Mouse (Mus musculus) embryonic facial prominence, embryonic 10.5 days (tissue): ENCODE measurements around the gene Il5ra. TPM values are rescaled to one million over a fixed set of nuclear protein-coding genes. Genes with fewer than 3 reads are reported as not detected.

ENCODE experiments used
- DNase-seq: peaks from one replicate; pipeline ENCODE4 v3.0.0-alpha.2; 2017; ENCODE audit warnings: low spot score
- H3K27ac ChIP-seq: fragments of 300-500 bp; sonication (generic); replicated peaks from 2 replicates; pipeline ENCODE4 v1.5.1; 2016; ENCODE audit warnings: mild to moderate bottlenecking
- H3K27me3 ChIP-seq: fragments of 300-500 bp; sonication (generic); replicated peaks from 2 replicates; pipeline ENCODE4 v1.6.1; 2016; ENCODE audit warnings: low read depth, mild to moderate bottlenecking; ENCODE audit not compliant: poor library complexity, severe bottlenecking
- H3K36me3 ChIP-seq: fragments of 300-500 bp; sonication (generic); replicated peaks from 2 replicates; pipeline ENCODE4 v1.6.1; 2016; ENCODE audit warnings: mild to moderate bottlenecking, moderate library complexity
- H3K4me1 ChIP-seq: fragments of 300-500 bp; sonication (generic); 2 replicates; pipeline ENCODE4 v1.6.1; 2016
- H3K4me3 ChIP-seq: fragments of 300-500 bp; sonication (generic); 2 replicates; pipeline ENCODE4 v1.5.1; 2016; ENCODE audit warnings: mild to moderate bottlenecking, moderate library complexity
- H3K9me3 ChIP-seq: fragments of 300-500 bp; sonication (generic); 2 replicates; pipeline ENCODE4 v1.6.1; 2016; ENCODE audit warnings: mild to moderate bottlenecking
- WGBS: fragments of 180-500 bp; shearing (Covaris S2); methylation state at CpG from one replicate; pipeline ENCODE4 v1.1.7; 2016; 5-methylcytosine and 5-hydroxymethylcytosine counted together
- polyA plus RNA-seq: library from polyadenylated mRNA; unstranded; fragments of >200 nt; fragmentation: Nextera tagmentation; extraction: Ambion mirVana; gene quantifications from 2 replicates; pipeline ENCODE4 v1.2.1, GENCODE M21; 2016

The Il5ra gene
- polyA plus RNA-seq, 1 experiment from 2014 or later: not detected

GRCm38 (mm10) chr6:106727703-106728102 lies 21.1 kb downstream of the Il5ra start:
- Histone ChIP-seq H3K4me3 (no peak overlapping the region), H3K27ac (no peak overlapping the region), H3K9me3 (no peaks in the 10 kb centered on the region), H3K27me3 (no peaks in the 10 kb centered on the region), H3K4me1 (no peaks in the 10 kb centered on the region), H3K36me3 (no peaks in the 10 kb centered on the region)
- WGBS: 79% methylated on average over 1 of the region's 1 CpGs
- no peak for DNase-seq

GRCm38 (mm10) chr6:106726078-106726477 lies 22.8 kb downstream of the Il5ra start:
- Histone ChIP-seq H3K27me3 (no peaks in the 10 kb centered on the region), H3K27ac (no peak overlapping the region), H3K4me1 (no peaks in the 10 kb centered on the region), H3K36me3 (no peaks in the 10 kb centered on the region), H3K9me3 (no peaks in the 10 kb centered on the region), H3K4me3 (no peak overlapping the region)
- no peak for DNase-seq
- 85% methylated on average over 6 of the region's 6 CpGs for WGBS

- Histone ChIP-seq H3K4me3 (no peak overlapping the region), H3K9me3 (no peaks in the 10 kb centered on the region), H3K36me3 (no peaks in the 10 kb centered on the region), H3K27ac (no peak overlapping the region), H3K27me3 (no peaks in the 10 kb centered on the region), H3K4me1 (no peaks in the 10 kb centered on the region)
- WGBS: 90% methylated on average over 4 of the region's 4 CpGs
- no peak for DNase-seq
Observed at GRCm38 (mm10) chr6:106725642-106726041, 23.2 kb downstream of the Il5ra start.

- no peak for DNase-seq
- Histone ChIP-seq H3K36me3 (no peaks in the 10 kb centered on the region), H3K27ac (no peak overlapping the region), H3K9me3 (no peaks in the 10 kb centered on the region), H3K4me3 (no peak overlapping the region), H3K4me1 (no peaks in the 10 kb centered on the region), H3K27me3 (no peaks in the 10 kb centered on the region)
- 65% methylated on average over 3 of the region's 3 CpGs for WGBS
Observed at GRCm38 (mm10) chr6:106705506-106706035, 43.3 kb downstream of the Il5ra start.

GRCm38 (mm10) chr6:106701931-106702330 lies 46.9 kb downstream of the Il5ra start:
- Histone ChIP-seq H3K36me3 (no peaks in the 10 kb centered on the region), H3K9me3 (no peaks in the 10 kb centered on the region), H3K27me3 (no peaks in the 10 kb centered on the region), H3K4me1 (no peaks in the 10 kb centered on the region), H3K4me3 (no peak overlapping the region), H3K27ac (no peak overlapping the region)
- no peak for DNase-seq
- 74% methylated on average over 3 of the region's 3 CpGs for WGBS

- 72% methylated on average over 8 of the region's 8 CpGs for WGBS
- H3K27me3 ChIP-seq: no peaks in the 10 kb centered on the region
- H3K36me3 ChIP-seq: no peaks in the 10 kb centered on the region
- DNase-seq: no peak
- H3K27ac ChIP-seq: no peak overlapping the region
- no peak overlapping the region for H3K4me3 ChIP-seq
- no peaks in the 10 kb centered on the region for H3K9me3 ChIP-seq
- 0 out of 2 replicates have a peak, but pooled peaks cover 4% of the 10 kb centered on the region for H3K4me1 ChIP-seq
Observed at GRCm38 (mm10) chr6:106675581-106675980, 73.3 kb downstream of the Il5ra start.

- H3K4me1 ChIP-seq: no peaks in the 10 kb centered on the region; the same call in 1 of the 2 replicates
- H3K4me3 ChIP-seq: no peak overlapping the region
- H3K27me3 ChIP-seq: no peaks in the 10 kb centered on the region
- no peaks in the 10 kb centered on the region for H3K36me3 ChIP-seq
- no peak overlapping the region for H3K27ac ChIP-seq
- 38% methylated on average over 6 of the region's 6 CpGs for WGBS
- peak; percentile 59 for DNase-seq
- no peaks in the 10 kb centered on the region for H3K9me3 ChIP-seq
Observed at GRCm38 (mm10) chr6:106663780-106664651, 84.8 kb downstream of the Il5ra start.

Other genes with a start within 250 kb of the Il5ra start
- 65.1 and 69.9 TPM in 2 replicates for gene Trnt1, start 20.1 kb upstream of the Il5ra start, polyA plus RNA-seq
- gene Crbn, start 51.0 kb upstream of the Il5ra start, polyA plus RNA-seq: 40.9 and 43.0 TPM in 2 replicates